ENCODE assay signal across 16 mouse cellular contexts in the genomic region with DNA sequence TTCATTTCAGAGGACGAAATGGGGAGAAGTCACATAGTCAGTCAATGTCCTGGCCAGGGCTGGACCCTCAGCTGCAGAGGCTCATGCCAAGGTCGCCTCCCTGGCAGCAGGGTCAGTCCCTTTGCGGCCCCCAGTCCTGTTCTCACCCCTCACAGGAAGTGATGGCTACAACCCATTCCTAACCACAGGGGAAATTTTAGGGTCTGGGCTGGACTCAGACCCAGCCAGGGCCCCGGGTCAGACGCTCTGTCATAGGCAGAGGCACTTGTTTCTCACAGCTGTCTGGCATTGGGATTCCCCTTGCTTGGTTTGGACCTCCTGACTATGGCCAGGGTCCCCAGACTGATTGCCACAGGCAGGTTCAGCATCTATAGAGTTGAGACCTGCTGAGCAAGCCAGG. TPM values are rescaled to one million over a fixed set of nuclear protein-coding genes. Genes with fewer than 3 reads are reported as not detected.
"Had no signal": no experiment of that assay in that cellular context is flagged by ENCODE, and none has a peak within 500 bp of the region (broad histone marks: within the 10 kb centered on the region; RNA-seq: fewer than 3 reads in every experiment).

No protein-coding gene starts in this region.

- H3K27ac ChIP-seq: neural tube, embryonic 12.5 days; neural tube, embryonic 13.5 days; neural tube, embryonic 15.5 days; stomach, embryonic 15.5 days; stomach, postnatal 0 days had no signal

- H3K36me3 ChIP-seq: neural tube, embryonic 12.5 days; neural tube, embryonic 13.5 days; neural tube, embryonic 15.5 days; stomach, embryonic 15.5 days had no signal

- H3K9me3 ChIP-seq: neural tube, embryonic 12.5 days; neural tube, embryonic 13.5 days; neural tube, embryonic 15.5 days; stomach, embryonic 15.5 days had no signal

- H3K9ac ChIP-seq: neural tube, embryonic 12.5 days; neural tube, embryonic 13.5 days; neural tube, embryonic 15.5 days; stomach, embryonic 15.5 days had no signal

- H3K27me3 ChIP-seq: neural tube, embryonic 12.5 days; neural tube, embryonic 13.5 days; stomach, embryonic 15.5 days had no signal

- H3K4me2 ChIP-seq: neural tube, embryonic 12.5 days; neural tube, embryonic 13.5 days; neural tube, embryonic 15.5 days; stomach, embryonic 15.5 days had no signal

- DNase-seq: retina, postnatal 1 day; right cerebral cortex, adult 18-20 months; right cerebral cortex, postnatal 14 days; right cerebral cortex, postnatal 25 days; right cerebral cortex, postnatal 4 days; spleen, adult 18-20 months; thymus, adult 18-20 months; thymus, adult 2 months; thymus, postnatal 14 days; thymus, postnatal 36 days had no signal

- H3K4me3 ChIP-seq: neural tube, embryonic 12.5 days; neural tube, embryonic 13.5 days; neural tube, embryonic 15.5 days; stomach, embryonic 15.5 days had no signal

RNA-seq across cellular contexts. Expression of gene Runx3, which starts 43.8 kb away (rescaled TPM):
- polyA plus RNA-seq: neural tube, embryonic 14.5 days had no signal
